Mouse (Mus musculus) heart, embryonic 14.5 days (tissue): ENCODE data around the gene Ppan. TPM values are rescaled to one million over a fixed set of nuclear protein-coding genes. Genes with fewer than 3 reads are reported as not detected.

Source experiments
- ATAC-seq: fragments of 200-750 bp; cut with Nextera tagmentation; 2 replicates; pipeline ENCODE4 v1.8.0; 2017; ENCODE audit warnings: low read depth, moderate TSS enrichment; ENCODE audit not compliant: insufficient number of reproducible peaks, insufficient read depth, low FRiP score
- H3K27ac ChIP-seq, 2 experiments: fragments of 200-500 bp in 1 of 2; fragments of 300-500 bp in 1 of 2; sonication (generic) in 1 of 2; replicated peaks in 1 of 2; 2 replicates each; pipeline ENCODE4 v1.5.1; 2012 to 2014; ENCODE audit warnings: low read depth in 2 of 2, low read length in 2 of 2, control low read depth in 1 of 2, mild to moderate bottlenecking in 1 of 2, mixed read lengths in 1 of 2; ENCODE audit not compliant: control insufficient read depth in 1 of 2, insufficient read depth in 1 of 2
- H3K27me3 ChIP-seq: fragments of 300-500 bp; sonication (generic); 2 replicates; pipeline ENCODE4 v1.6.1; 2014; ENCODE audit warnings: mild to moderate bottlenecking, low read length, control low read depth; ENCODE audit not compliant: control insufficient read depth, insufficient read depth
- H3K36me3 ChIP-seq: fragments of 300-500 bp; sonication (generic); 2 replicates; pipeline ENCODE4 v1.6.1; 2014; ENCODE audit warnings: mild to moderate bottlenecking, control low read depth, low read length, mixed read lengths; ENCODE audit not compliant: control insufficient read depth, insufficient read depth
- H3K4me1 ChIP-seq, 2 experiments: fragments of 200-500 bp in 1 of 2; fragments of 300-500 bp in 1 of 2; sonication (generic) in 1 of 2; 2 replicates each; pipeline ENCODE4 v1.6.1; 2012 to 2014; ENCODE audit warnings: low read length in 2 of 2, control low read depth in 1 of 2, mixed read lengths in 1 of 2; ENCODE audit not compliant: control insufficient read depth in 2 of 2, insufficient read depth in 2 of 2
- H3K4me2 ChIP-seq: fragments of 300-500 bp; sonication (generic); 2 replicates; pipeline ENCODE4 v1.6.1; 2014; ENCODE audit warnings: mild to moderate bottlenecking, low read length
- H3K4me3 ChIP-seq, 2 experiments: fragments of 200-500 bp in 1 of 2; fragments of 300-500 bp in 1 of 2; sonication (generic) in 1 of 2; 2 replicates each; pipeline ENCODE4 v1.5.1; 2012 to 2014; ENCODE audit warnings: low read length in 2 of 2, mild to moderate bottlenecking in 2 of 2, control low read depth in 1 of 2, low read depth in 1 of 2, moderate library complexity in 1 of 2; ENCODE audit not compliant: control insufficient read depth in 1 of 2, insufficient read depth in 1 of 2
- H3K9ac ChIP-seq: fragments of 300-500 bp; sonication (generic); 2 replicates; pipeline ENCODE4 v1.6.1; 2014; ENCODE audit warnings: mild to moderate bottlenecking, low read length
- H3K9me3 ChIP-seq: fragments of 300-500 bp; sonication (generic); 2 replicates; pipeline ENCODE4 v1.6.1; 2016; ENCODE audit warnings: low read length, control low read depth; ENCODE audit not compliant: control insufficient read depth
- WGBS: fragments of 180-500 bp; shearing (Covaris S2); extraction: QIAGEN DNeasy Blood & Tissue Kit; methylation state at CpG from one replicate; pipeline ENCODE4 v1.1.7; 2014; 5-methylcytosine and 5-hydroxymethylcytosine counted together
- polyA plus RNA-seq: library from polyadenylated mRNA; unstranded; fragments of >200 nt; fragmentation: Nextera tagmentation; extraction: Ambion mirVana; gene quantifications from 2 replicates; pipeline ENCODE4 v1.2.1, GENCODE M21; 2014

Gene Ppan
- polyA plus RNA-seq, 1 experiment from 2014 or later: 30.0 TPM

GRCm38 (mm10) chr9:20862225-20862624, 25.8 kb upstream of the Ppan start:
- 56% methylated on average over 4 of the region's 4 CpGs for WGBS
- no peak for ATAC-seq
- H3K4me2 ChIP-seq: no peak overlapping the region
- H3K27ac ChIP-seq: no peak overlapping the region
- H3K4me3 ChIP-seq: no peak overlapping the region
- peaks cover 1% of the 10 kb centered on the region; the same call in 1 of the 2 replicates for H3K27me3 ChIP-seq
- H3K4me1 ChIP-seq: no peaks in the 10 kb centered on the region
- H3K9ac ChIP-seq: no peak overlapping the region
- H3K9me3 ChIP-seq: no peaks in the 10 kb centered on the region
- no peaks in the 10 kb centered on the region for H3K36me3 ChIP-seq

DNA sequence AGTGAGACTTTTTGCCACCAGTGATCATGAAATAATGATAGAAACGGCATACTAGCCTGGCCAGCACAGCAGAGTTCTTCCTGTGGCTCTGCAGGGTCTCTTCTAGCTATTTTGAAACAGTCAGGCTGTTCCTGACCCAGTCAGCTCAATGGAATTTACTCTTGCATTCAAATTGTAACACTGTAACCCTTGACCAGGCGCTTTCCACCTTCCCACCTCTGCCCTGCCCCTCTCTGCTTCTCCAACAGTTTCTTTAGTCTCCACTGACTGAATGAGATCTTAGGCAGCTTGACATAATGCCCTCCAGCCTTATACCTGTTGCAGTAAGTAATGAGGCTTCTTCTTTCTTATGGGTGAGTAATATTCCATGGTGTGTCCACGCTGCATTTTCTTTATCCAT, 21.1 kb upstream of the Ppan start:
- Histone ChIP-seq H3K4me1 (peaks cover 0 to 9% of the 10 kb centered on the region in 2 experiments; a peak in 3 of 4 replicates), H3K9me3 (no peaks in the 10 kb centered on the region), H3K36me3 (no peaks in the 10 kb centered on the region), H3K9ac (no peak overlapping the region), H3K4me3 (no peak overlapping the region), H3K27ac (no peak overlapping the region), H3K27me3 (peaks cover 34% of the 10 kb centered on the region), H3K4me2 (no peak overlapping the region)
- no peak for ATAC-seq
- 49% methylated on average over 3 of the region's 3 CpGs for WGBS

GRCm38 (mm10) chr9:20868448-20869001, 19.4 kb upstream of the Ppan start, which contains the start of gene A230050P20Rik:
Gene A230050P20Rik, plus strand, starts transcription at chr9:20868642.
- peak within 1 kb of the TSS; percentile 52 to 54 for H3K4me3 ChIP-seq
- no peaks in the 10 kb centered on the region for H3K9me3 ChIP-seq
- H3K36me3 ChIP-seq: 0 out of 2 replicates have a peak, but pooled peaks cover 3% of the 10 kb centered on the region
- peaks cover 34% of the 10 kb centered on the region for H3K27me3 ChIP-seq
- H3K4me1 ChIP-seq: peaks cover 0 to 9% of the 10 kb centered on the region in 2 experiments; a peak in 3 of 4 replicates
- no peak within 1 kb of the TSS for H3K27ac ChIP-seq
- peak within 1 kb of the TSS; percentile 67 for H3K9ac ChIP-seq
- WGBS: 8% methylated on average over 53 of the region's 53 CpGs
- peak within 1 kb of the TSS; percentile 78 for H3K4me2 ChIP-seq
- ATAC-seq: peak; percentile 37; the same call in 1 of the 2 replicates

GRCm38 (mm10) chr9:20869246-20869645, 18.7 kb upstream of the Ppan start:
- WGBS: 8% methylated on average over 19 of the region's 19 CpGs
- no peaks in the 10 kb centered on the region for H3K9me3 ChIP-seq
- peaks cover 0 to 9% of the 10 kb centered on the region in 2 experiments; a peak in 3 of 4 replicates for H3K4me1 ChIP-seq
- no peak for ATAC-seq
- no peak overlapping the region for H3K27ac ChIP-seq
- H3K9ac ChIP-seq: peak overlapping the region; percentile 67
- peak overlapping the region; percentile 78 for H3K4me2 ChIP-seq
- H3K4me3 ChIP-seq: peak overlapping the region; percentile 52 to 54
- 0 out of 2 replicates have a peak, but pooled peaks cover 3% of the 10 kb centered on the region for H3K36me3 ChIP-seq
- peaks cover 34% of the 10 kb centered on the region for H3K27me3 ChIP-seq

DNA sequence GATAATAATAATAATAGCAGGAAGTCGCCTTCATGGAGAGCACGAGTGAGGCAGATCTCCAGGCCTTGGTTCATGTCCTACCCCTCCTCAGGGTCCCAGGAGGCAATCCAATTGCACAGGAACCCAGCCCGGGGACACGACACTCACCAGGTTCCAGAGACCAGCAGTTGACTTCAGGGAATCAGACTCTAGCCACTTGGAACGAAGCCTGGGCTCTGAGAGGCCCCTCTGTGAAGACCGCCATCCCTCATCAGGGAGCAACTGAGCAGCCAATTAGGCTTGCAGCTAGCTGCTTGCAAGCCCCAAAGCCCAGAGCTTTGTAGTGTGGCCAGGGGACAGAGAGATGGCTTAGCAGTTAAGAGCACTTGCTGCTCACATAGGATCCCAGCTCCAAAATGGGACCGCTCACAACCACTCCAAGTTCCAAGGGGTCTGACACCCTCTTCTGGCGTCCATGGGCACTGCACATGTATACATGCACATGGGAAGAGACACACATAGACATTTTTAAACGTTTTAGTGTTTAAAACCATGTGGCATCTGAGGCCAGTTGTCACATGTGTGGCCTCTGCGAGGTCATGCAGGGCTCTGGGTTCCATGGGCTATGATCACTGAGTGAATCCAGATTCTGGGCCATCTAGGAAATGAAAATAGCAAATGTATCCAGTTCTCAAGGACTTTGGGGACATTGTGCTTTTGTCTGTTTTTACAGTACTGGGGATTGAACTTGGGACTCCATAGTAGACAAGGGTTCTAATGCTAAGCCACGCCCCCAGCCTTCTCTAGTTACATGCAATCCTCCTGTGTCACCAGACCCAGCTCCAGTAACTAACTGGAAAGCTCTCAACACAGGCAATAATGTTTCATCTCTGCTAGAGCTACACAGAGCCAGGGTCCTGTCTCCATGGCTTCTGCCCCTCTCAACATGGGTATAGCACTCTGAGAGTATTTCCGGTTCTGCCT, 17.5 kb upstream of the Ppan start:
- Histone ChIP-seq H3K9ac (no peak overlapping the region), H3K4me2 (no peak overlapping the region), H3K27ac (no peak overlapping the region), H3K4me1 (peaks cover 0 to 9% of the 10 kb centered on the region in 2 experiments; a peak in 3 of 4 replicates), H3K4me3 (no peak overlapping the region), H3K27me3 (peaks cover 34% of the 10 kb centered on the region), H3K36me3 (0 out of 2 replicates have a peak, but pooled peaks cover 3% of the 10 kb centered on the region), H3K9me3 (no peaks in the 10 kb centered on the region)
- 73% methylated on average over 12 of the region's 12 CpGs for WGBS
- ATAC-seq: no peak

DNA sequence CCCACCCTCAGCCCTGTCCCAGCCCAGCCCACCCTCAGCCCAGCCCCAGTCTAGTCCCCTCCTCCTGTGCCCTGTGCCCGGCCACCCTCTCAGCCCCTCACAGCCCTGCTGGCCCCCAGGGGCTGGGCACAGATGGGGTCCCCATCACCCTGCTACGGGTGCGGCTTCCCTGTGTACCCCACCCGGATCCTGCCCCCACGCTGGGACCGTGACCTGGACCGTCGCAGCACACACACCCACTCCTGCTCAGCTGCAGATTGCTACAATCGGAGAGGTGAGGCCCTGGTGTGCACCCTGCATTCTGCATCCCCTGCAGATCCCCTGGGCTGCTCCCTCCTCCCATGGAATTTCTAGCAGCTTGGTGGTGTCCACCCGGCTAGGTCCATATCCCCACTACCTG, 15.0 kb upstream of the Ppan start:
- 76% methylated on average over 10 of the region's 10 CpGs for WGBS
- H3K4me1 ChIP-seq: peaks cover 2 to 9% of the 10 kb centered on the region in 2 experiments; a peak in 3 of 4 replicates

GRCm38 (mm10) chr9:20873521-20873920, 14.5 kb upstream of the Ppan start:
- Histone ChIP-seq H3K9ac (no peak overlapping the region), H3K4me1 (peaks cover 2 to 7% of the 10 kb centered on the region in 2 experiments; a peak in 3 of 4 replicates), H3K36me3 (0 out of 2 replicates have a peak, but pooled peaks cover 3% of the 10 kb centered on the region), H3K4me3 (no peak overlapping the region), H3K27me3 (peaks cover 20% of the 10 kb centered on the region), H3K9me3 (no peaks in the 10 kb centered on the region), H3K4me2 (no peak overlapping the region), H3K27ac (no peak overlapping the region)
- 81% methylated on average over 12 of the region's 12 CpGs for WGBS
- no peak for ATAC-seq

More for the DNA sequence above, 15.0 kb upstream of the Ppan start:
- no peak for ATAC-seq
- Histone ChIP-seq H3K9ac (no peak overlapping the region), H3K4me3 (no peak overlapping the region), H3K27ac (no peak overlapping the region), H3K36me3 (0 out of 2 replicates have a peak, but pooled peaks cover 3% of the 10 kb centered on the region), H3K27me3 (peaks cover 25% of the 10 kb centered on the region), H3K4me2 (no peak overlapping the region), H3K9me3 (no peaks in the 10 kb centered on the region)
